Mouse (Mus musculus) lung, postnatal 36 days (tissue): ENCODE measurements around the gene Tm4sf1.

Experiments
- DNase-seq: peaks from one replicate; pipeline ENCODE4 v3.0.0; 2022; ENCODE audit warnings: mixed read lengths

The Tm4sf1 gene

DNA sequence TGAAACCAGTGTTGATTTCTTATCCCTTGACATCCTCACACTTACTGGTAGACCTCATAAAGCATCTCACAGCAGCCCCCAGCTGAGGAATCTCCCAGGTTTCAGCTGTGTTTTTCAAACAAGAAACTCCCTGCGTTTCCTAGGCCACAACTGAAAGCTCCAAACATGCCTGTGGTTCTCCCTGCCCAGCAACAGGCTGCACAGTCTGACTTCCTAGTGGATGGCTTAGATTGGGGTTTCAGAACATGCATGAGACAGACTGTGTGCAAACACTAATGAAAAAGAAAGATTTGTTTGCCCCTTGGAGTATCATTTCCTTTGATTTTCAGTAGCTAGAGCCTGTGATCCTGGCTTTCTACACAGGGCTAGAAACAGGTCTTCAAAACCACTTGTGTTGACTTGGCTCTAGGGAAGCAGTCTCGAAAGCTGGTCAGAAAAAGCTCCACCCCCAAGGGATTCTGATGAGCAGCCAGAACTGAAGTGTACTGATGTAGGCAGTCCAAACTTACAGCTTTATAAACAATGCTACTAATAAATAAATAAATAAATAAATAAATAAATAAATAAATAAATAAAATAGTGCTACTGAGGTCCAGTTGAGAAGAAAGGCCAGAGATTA lies at the start of gene Tm4sf1:
Tm4sf1 (minus strand) TSS at position 68 of the 619 bp plus-strand sequence.
- no peak for DNase-seq

- DNase-seq = peak; percentile 13
Measured at GRCm38 (mm10) chr3:57344811-57345210, 43.0 kb upstream of the Tm4sf1 start.

- DNase-seq = peak; percentile 75
Measured at GRCm38 (mm10) chr3:57343837-57344607, 42.2 kb upstream of the Tm4sf1 start.

- DNase-seq = no peak
Measured at GRCm38 (mm10) chr3:57342976-57343375, 41.2 kb upstream of the Tm4sf1 start.

DNA sequence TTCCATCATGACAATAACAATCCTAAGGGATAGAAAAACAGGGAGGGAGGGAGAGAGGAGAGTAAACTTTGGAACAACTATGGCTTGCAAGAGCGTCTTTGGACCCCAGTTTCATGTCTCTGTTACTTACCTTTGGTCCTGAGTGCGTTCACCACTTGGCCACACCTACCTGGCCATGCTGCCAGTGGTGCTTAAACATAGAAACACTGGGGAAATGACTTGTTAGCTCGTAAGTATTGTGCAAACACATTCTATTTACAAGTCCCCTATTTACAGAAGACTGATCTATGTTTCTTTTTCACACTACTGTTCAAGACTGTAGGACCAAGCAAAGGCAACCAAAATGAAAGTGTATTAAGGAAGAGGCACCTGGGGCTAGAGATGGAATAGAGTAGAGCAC lies 39.5 kb upstream of the Tm4sf1 start:
- DNase-seq = peak; percentile 73

DNA sequence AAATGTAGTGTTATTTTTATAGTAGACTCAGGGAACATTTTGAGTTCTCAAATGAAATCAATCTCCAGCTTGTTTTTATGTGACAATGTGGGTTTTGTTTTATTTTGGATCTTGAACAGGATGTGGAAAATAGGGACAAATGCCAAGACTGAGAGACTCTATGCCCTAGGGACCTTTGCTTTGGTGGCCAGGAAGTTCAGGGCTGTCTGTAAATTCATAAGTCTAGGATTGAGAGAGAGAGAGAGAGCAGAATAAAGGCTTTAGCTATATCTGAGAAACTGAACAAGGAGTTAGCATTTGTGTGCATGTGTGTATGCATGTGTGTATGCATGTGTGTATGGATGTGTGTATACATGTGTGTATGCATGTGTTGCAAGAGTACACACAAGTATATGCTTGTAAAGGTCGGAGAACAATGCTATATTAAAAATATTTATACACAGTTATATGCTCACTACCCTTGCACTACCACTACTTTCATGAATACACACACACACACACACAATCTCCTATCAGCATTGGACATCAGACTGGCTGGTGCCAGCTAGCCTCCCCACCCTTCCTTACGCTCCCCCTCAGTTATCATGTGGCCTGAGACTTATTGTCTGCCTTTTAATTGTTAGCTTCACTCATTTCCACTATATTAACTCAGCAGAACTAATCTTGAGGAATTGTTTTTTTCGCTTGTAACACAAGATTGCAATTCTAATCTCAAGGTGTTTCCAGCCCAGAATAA lies 33.5 kb upstream of the Tm4sf1 start:
- DNase-seq = peak; percentile 51

- DNase-seq = peak; percentile 53
Measured at GRCm38 (mm10) chr3:57327941-57328340, 26.2 kb upstream of the Tm4sf1 start.

DNA sequence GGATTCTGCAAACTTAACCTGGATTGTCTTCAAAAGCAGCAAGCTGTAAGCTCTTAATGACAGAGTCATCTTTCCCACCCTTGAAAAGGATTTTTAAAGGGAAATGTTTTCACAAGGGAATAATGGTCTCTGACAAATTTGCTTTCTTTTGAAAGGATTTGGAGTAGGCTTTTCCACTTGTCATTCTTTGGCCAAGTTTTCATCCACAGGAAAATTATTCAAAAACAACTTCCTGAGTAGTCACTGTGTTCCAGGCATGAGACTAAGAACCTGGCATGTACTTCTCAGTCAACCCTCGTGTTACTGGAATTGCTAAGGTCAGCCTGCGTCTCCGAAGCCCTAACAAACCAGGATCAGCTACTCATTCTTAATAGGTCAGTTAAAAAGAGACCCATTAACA lies 5.3 kb upstream of the Tm4sf1 start:
- DNase-seq = no peak

DNA sequence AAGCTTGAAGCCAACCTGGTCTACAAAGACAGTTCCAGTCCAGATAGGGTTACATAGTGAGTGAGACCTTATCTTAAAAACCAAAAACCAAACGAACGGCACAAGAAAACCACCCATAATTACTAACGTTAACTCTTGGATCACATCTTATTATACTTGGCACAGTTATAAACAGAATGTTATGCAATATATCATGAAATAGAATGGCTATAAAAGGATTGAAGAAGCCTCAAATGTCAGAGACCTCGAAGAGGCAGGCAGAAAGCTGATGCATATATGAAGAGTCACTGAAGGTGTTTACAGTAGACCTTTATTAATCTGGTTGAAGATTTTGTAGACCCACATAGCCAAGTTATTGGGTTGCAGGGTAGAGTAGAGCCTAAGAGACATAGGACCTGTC lies 3.8 kb upstream of the Tm4sf1 start:
- DNase-seq = no peak

- DNase-seq = no peak
Measured at GRCm38 (mm10) chr3:57304484-57304883, 2.7 kb upstream of the Tm4sf1 start.

DNA sequence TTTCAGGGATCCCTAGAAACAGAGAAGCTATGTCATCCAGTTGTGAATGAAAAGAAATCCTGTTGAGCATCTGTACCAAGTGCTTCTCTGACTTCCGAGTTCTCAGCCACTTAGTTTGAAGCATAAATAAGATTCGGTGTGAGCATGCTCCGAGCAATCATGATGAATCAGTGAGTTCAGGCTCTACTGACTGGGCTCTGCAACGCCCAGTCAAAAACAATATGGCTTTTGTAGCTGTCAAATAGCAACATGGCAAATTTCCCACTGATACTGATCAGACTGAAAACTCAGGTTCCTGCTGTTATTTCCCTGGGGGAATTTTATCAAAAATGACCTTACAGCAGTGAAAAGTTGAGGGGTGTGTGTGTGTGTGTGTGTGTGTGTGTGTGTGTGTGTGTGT lies 2.3 kb upstream of the Tm4sf1 start:
- no peak for DNase-seq

DNA sequence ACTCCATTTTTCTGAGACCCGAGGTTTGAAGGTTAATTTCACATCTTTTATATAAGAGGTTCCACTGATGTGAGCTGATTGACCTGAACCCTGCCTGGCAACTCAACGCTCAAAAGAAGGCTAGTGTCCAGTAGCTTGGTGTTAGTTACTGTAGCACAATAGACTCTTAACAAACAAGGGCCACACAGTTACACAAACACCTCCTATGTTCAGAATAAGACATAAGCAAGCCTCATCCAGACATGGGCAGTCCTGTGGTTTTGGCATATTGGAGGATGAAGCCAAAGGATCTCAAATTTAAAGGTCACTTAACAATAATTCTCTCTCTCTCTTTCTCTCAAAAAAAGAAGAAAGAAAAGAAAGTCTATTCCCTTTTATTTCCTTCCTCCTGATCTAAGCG lies 1.7 kb upstream of the Tm4sf1 start:
- no peak for DNase-seq

DNA sequence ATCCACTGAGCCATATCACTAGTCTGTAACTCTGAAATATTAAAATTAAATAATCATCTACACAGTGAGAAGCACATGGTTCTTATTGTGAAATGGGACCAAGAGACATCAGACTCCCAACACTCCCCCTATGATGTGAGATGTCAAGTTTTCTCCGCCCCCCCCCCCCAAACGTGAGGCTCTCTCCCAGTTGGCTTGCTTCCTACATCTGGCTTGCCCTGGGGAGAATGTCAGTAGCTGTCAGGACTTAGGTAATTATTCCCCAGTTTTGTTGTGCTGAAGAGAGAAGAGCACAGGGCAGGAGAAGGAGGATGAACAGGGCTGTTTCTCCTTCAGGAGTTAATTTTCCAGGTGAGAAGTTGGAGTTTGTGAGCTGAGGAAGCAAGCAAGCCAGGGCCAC lies 1.1 kb upstream of the Tm4sf1 start:
- no peak for DNase-seq

DNA sequence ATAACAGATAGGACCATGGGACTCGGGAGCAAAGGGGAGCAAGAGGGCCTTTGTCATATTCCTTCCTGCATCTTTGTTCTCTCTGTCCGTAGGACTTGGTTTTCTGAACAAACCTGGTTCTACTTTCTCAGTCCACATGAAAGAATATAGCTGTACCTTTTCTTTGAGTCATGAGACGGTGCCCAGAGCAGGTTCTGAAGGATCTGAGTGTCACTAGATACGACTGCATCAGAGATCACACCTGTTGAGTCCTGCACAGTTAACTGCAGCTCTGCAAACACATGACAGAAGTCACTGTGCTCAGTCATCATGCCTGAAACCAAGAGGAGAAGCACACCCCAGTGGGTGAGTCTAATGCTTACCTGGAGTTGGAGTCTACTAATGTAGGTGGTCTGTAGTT lies 422 bp downstream of the Tm4sf1 start:
- no peak for DNase-seq

DNA sequence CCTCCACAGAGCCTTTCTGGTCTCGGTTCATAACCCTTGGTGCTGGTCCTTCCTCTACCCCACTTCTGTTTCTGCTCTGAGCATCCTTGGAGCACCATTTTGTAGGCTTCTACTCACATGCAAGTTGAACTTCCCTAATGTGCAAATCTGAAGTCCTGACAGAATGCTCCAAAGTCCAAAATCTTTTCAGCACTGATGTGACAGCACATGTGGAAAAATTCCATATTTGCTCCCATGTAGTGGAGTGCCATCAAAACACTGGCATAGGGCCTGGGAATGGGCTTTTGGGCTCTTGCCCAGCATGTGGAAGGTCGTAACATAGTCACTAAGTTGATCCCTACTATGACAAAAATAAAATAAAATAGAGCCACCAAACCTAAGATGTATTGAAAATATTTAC lies 3.8 kb downstream of the Tm4sf1 start:
- no peak for DNase-seq

GRCm38 (mm10) chr3:57296574-57296973 lies 5.2 kb downstream of the Tm4sf1 start:
- DNase-seq = no peak

DNA sequence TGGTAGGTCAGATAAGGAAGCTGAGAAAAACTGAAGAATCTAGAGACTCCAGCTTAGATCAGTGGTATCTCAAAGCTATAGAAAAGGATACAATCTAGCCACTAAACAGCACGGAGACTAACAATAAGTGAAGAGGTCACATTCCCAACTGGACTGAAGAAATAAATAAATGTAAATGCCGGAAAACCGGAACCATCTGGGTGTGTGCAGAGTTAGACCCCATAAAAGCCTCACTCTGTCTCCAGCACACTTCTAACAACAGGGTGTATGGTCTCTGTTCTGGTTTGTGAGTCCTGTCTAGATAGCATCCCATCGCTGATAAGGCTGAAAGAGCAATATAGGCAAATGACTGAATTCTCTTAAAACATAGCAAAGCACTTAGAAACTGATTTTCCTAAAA lies 6.2 kb downstream of the Tm4sf1 start:
- DNase-seq = no peak

DNA sequence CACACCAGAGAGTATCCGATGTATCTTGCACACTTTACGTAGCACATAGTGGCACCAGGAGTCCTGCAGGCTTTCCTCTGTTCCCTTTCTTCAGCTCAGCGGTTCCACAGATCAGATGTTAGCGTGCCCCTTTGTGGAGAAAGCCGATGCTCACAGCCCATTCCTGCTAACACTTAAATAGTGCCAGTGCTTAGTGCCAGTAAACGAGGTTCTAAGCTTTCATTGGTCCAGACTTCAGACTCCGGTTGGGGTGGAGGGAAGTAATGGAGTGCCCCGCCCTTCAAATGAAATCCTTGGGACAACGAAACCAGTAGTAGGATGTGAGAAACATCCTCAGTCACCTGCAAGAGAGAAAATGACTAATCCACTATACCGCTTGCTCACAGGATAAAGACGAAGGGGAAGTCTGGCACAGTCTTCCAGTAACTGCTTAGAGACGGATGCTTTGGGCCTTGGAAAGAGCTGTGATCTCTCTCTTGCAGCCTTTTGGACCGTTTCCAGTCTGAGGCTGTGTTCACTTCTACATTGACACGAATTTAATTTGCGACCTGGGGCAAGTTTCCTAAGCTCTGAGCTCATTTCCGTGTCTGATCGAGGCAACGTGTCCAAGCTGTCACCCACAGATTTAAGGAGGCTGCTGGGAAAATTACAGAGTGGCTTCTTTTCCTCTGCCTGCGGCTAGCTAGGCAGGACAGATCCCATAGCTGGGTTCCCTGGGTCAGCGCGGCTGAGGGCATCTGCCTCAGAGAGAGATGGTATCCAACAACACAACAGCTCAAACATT lies 6.9 kb downstream of the Tm4sf1 start:
- DNase-seq = peak; percentile 66

- DNase-seq = peak; percentile 36
Measured at GRCm38 (mm10) chr3:57293925-57294324, 7.9 kb downstream of the Tm4sf1 start.

GRCm38 (mm10) chr3:57292826-57293225 lies 9.0 kb downstream of the Tm4sf1 start:
- no peak for DNase-seq

GRCm38 (mm10) chr3:57288944-57289491 lies 12.8 kb downstream of the Tm4sf1 start:
- no peak for DNase-seq

GRCm38 (mm10) chr3:57287854-57288720 lies 13.7 kb downstream of the Tm4sf1 start:
- no peak for DNase-seq
